Mouse (Mus musculus): Measurements from ENCODE around the gene Med15.

DNA sequence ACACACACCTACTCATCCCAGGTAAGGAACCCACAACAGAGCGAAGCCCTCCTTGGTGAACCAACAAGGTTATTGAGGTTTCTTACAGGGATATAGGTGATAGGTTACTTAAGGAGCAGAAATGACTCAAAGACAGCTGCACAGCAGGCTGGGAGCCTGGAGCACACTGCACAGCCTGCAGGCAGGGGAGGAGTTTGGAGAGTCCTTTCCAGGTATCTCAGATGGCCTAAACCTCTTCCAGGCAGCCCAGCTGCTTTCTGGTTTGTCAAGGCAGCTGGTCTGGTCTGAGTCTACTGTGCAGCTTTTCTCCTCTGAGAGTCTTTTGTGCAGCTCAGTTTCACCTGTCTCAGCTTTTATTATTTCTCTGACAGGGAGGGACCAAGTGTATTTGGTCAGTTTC lies 25.1 kb upstream of the Med15 start:
- TF ChIP-seq EP300 (IDR thresholded peaks at IDR 0.05; ENCODE audit: low read depth) (no peak), CTCF (IDR thresholded peaks at IDR 0.05; ENCODE audit: low read depth) (no peak)
